Mouse (Mus musculus) heart, embryonic 16.5 days (tissue): Measurements from ENCODE around the gene Cenpf. TPM values are rescaled to one million over a fixed set of nuclear protein-coding genes. Genes with fewer than 3 reads are reported as not detected.

Experiments used
- ATAC-seq: fragments of 200-750 bp; cut with Nextera tagmentation; replicated peaks from 2 replicates; pipeline ENCODE4 v1.8.0; 2017; ENCODE audit warnings: moderate number of reproducible peaks; ENCODE audit not compliant: insufficient read depth, low FRiP score; ENCODE audit errors: extremely low read depth
- H3K27ac ChIP-seq: fragments of 300-500 bp; sonication (generic); 2 replicates; pipeline ENCODE4 v1.5.1; 2014; ENCODE audit warnings: mild to moderate bottlenecking, low read length, control low read depth, moderate library complexity
- H3K27me3 ChIP-seq: fragments of 300-500 bp; sonication (generic); 2 replicates; pipeline ENCODE4 v1.6.1; 2014; ENCODE audit warnings: low read length, mixed read lengths; ENCODE audit not compliant: control insufficient read depth, insufficient read depth
- H3K36me3 ChIP-seq: fragments of 300-500 bp; sonication (generic); 2 replicates; pipeline ENCODE4 v1.6.1; 2014; ENCODE audit not compliant: control insufficient read depth, insufficient read depth
- H3K4me1 ChIP-seq: fragments of 300-500 bp; sonication (generic); 2 replicates; pipeline ENCODE4 v1.6.1; 2014; ENCODE audit warnings: low read length, mixed read lengths; ENCODE audit not compliant: control insufficient read depth, insufficient read depth
- H3K4me2 ChIP-seq: fragments of 300-500 bp; sonication (generic); 2 replicates; pipeline ENCODE4 v1.6.1; 2014; ENCODE audit warnings: low read depth, mild to moderate bottlenecking, control low read depth, low read length
- H3K4me3 ChIP-seq: fragments of 300-500 bp; sonication (generic); 2 replicates; pipeline ENCODE4 v1.5.1; 2014; ENCODE audit warnings: mild to moderate bottlenecking, control low read depth, low read length
- H3K9ac ChIP-seq: fragments of 300-500 bp; sonication (generic); 2 replicates; pipeline ENCODE4 v1.6.1; 2014; ENCODE audit warnings: low read length, control low read depth
- H3K9me3 ChIP-seq: fragments of 300-500 bp; sonication (generic); replicated peaks from 2 replicates; pipeline ENCODE4 v1.6.1; 2016; ENCODE audit warnings: low read length; ENCODE audit not compliant: control insufficient read depth
- WGBS: fragments of 180-500 bp; shearing (Covaris S2); extraction: QIAGEN DNeasy Blood & Tissue Kit; methylation state at CpG from one replicate; pipeline ENCODE4 v1.1.7; 2014; 5-methylcytosine and 5-hydroxymethylcytosine counted together
- polyA plus RNA-seq: library from polyadenylated mRNA; unstranded; fragments of >200 nt; fragmentation: Nextera tagmentation; extraction: Ambion mirVana; gene quantifications from 2 replicates; pipeline ENCODE4 v1.2.1, GENCODE M21; 2015

Cenpf gene
- polyA plus RNA-seq, 1 experiment from 2014 or later: 65.6 TPM

DNA sequence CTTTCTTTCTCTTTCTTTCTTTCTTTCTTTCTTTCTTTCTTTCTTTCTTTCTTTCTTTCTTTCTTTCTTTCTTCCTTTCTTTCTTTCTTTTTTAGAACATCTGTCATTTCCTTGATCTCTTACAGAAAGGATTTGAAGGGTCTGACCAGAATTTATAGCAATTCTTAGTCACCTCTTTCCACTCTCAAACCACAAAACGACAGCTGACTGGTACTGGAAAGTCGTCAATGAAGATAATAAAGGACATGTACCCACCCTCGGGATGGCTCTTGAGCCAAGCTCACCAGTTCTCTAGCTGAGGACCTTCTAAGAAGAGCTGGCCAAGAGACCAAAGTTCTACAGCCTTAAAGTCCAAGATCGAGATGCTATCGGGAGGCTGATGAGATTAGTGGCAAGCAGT is 30.7 kb upstream of the Cenpf start:
- 73% methylated on average over 5 of the region's 5 CpGs for WGBS
- Histone ChIP-seq H3K4me1 (0 out of 2 replicates have a peak, but pooled peaks cover 2% of the 10 kb centered on the region), H3K9me3 (0 out of 2 replicates have a peak, but pooled peaks cover 3% of the 10 kb centered on the region), H3K4me2 (no peak overlapping the region), H3K9ac (no peak overlapping the region), H3K4me3 (no peak overlapping the region), H3K36me3 (no peaks in the 10 kb centered on the region), H3K27me3 (no peaks in the 10 kb centered on the region), H3K27ac (no peak overlapping the region)
- ATAC-seq: no peak

DNA sequence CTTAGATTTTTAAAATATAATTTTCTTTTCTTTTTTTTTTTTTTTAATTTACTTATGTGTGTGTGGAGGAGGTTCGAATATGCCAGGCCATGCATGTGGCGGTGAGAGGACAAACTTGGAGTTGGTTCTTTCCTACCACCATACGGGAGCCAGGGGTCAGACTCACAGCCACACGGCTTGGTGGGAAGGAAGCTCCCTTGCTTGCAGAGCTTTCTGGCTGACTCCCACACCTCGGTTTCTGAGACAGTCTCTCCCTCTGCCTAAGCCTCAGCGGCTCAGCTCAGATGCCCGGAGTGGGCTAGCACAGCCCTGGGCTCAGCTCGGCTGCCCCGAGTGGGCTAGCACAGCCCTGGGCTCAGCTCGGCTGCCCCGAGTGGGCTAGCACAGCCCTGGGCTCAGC is 29.7 kb upstream of the Cenpf start:
- Histone ChIP-seq H3K36me3 (no peaks in the 10 kb centered on the region), H3K4me2 (no peak overlapping the region), H3K9ac (no peak overlapping the region), H3K4me1 (0 out of 2 replicates have a peak, but pooled peaks cover 2% of the 10 kb centered on the region), H3K9me3 (0 out of 2 replicates have a peak, but pooled peaks cover 3% of the 10 kb centered on the region), H3K27me3 (no peaks in the 10 kb centered on the region), H3K27ac (no peak overlapping the region), H3K4me3 (no peak overlapping the region)
- WGBS: 84% methylated on average over 11 of the region's 11 CpGs
- no peak for ATAC-seq

DNA sequence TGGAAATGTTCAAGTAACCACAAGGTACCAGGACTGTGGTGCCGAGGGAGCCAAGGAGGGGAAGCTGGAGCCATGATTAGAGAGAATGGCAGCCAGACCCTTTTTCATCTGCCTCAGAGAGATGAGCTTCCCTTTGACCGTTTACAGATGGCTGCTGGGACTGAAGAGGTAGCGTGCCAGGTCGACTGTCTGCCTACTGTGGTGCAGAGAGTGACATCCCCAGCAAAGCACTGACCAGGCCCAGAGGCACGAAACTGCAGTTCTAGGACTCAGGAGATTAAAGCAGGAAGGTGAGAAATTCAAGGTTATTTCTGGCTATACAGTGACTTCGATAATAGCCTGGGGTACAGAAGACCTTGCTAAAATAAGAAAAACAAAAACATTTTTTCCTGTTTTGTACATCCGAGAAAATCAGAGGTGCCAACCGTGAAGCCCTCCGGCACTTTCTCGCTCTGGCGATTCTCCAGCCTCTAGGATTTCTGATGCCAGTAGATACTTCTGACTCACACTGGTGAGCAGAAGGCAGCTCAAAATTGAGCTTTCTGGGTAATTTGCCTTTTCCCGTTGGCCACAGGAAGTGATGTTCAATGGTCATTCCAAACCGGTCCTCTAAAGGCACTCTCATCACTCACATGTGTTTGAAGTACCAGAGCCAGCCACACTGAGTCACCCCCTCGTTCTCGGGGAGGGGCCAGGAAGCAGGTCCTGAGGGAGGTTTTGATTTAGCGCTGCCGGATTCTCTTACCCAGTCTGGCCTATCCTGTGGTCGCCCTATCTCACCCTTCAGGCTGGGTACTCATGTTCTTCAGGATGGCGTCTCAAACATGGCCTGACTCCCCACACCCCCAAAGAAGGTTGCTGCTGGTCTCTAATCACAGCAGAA is 28.3 kb upstream of the Cenpf start:
- WGBS: 45% methylated on average over 19 of the region's 19 CpGs
- Histone ChIP-seq H3K9me3 (0 out of 2 replicates have a peak, but pooled peaks cover 3% of the 10 kb centered on the region), H3K27me3 (no peaks in the 10 kb centered on the region), H3K4me2 (no peak overlapping the region), H3K4me1 (0 out of 2 replicates have a peak, but pooled peaks cover 2% of the 10 kb centered on the region), H3K36me3 (no peaks in the 10 kb centered on the region), H3K9ac (no peak overlapping the region), H3K27ac (no peak overlapping the region), H3K4me3 (no peak overlapping the region)
- no peak for ATAC-seq

DNA sequence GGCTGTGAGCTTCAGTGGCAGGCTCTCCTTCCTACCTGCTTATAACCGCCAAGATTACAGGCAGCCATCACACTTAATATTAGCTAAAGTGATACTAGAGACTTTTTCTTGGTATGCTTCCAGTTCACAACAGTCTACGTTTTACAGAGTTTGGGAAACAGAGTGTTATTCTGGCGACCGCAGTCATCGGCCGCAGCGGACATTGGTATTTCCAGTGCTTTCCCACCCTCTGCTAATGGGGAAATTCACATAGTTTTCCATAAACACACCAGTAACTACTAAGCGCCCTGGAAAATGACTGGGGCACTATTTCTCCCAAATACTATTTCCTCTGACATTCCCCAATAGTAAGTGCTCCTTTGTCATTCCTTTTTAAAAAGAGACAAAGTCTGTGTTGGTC is 21.1 kb upstream of the Cenpf start:
- H3K9ac ChIP-seq: no peak overlapping the region
- H3K4me3 ChIP-seq: no peak overlapping the region
- no peak overlapping the region for H3K27ac ChIP-seq
- H3K36me3 ChIP-seq: no peaks in the 10 kb centered on the region
- no peaks in the 10 kb centered on the region for H3K9me3 ChIP-seq
- ATAC-seq: no peak
- H3K27me3 ChIP-seq: no peaks in the 10 kb centered on the region
- H3K4me2 ChIP-seq: no peak overlapping the region
- WGBS: 74% methylated on average over 8 of the region's 8 CpGs
- H3K4me1 ChIP-seq: 0 out of 2 replicates have a peak, but pooled peaks cover 3% of the 10 kb centered on the region

DNA sequence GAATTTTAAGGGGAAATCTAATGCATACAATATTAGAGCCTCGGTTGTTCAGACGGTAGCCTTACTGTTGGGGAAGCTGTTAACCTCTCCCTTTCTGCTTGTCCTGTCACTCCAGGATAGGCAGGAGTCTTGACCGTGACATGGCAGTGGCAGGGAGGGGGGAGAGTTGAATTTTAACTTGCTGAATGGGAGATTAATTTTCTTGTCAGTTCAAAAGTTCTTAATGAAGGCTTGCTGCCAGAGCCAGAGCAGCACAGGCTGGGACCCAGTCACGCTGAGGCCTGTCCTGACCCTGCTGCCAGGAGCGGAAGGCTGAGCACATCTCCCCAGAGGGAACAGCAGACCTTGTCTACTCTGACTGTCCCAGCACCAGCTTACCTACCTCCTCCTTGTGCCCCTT is 19.5 kb upstream of the Cenpf start:
- Histone ChIP-seq H3K36me3 (no peaks in the 10 kb centered on the region), H3K27me3 (no peaks in the 10 kb centered on the region), H3K9ac (no peak overlapping the region), H3K4me3 (no peak overlapping the region), H3K4me1 (0 out of 2 replicates have a peak, but pooled peaks cover 3% of the 10 kb centered on the region), H3K27ac (no peak overlapping the region), H3K9me3 (no peaks in the 10 kb centered on the region), H3K4me2 (no peak overlapping the region)
- WGBS: 56% methylated on average over 5 of the region's 5 CpGs
- no peak for ATAC-seq

DNA sequence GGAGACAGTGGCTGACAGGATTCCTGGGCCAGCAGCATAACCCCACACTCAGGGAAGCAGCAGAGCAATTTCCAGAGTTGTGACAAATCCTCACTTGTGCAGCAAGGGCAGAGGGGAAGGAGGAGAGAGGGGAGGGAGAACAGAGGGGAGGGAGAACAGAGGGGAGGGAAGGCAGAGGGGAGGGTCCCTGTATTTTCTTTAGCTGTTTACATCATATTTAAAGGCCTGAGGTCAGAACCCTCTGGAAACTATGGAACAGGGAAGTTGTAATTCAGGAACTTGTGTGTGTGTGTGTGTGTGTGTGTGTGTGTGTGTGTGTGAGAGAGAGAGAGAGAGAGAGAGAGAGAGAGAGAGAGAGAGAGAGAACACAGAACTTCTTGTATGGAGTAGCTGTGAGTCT is 19.1 kb upstream of the Cenpf start:
- 0 out of 2 replicates have a peak, but pooled peaks cover 3% of the 10 kb centered on the region for H3K4me1 ChIP-seq

DNA sequence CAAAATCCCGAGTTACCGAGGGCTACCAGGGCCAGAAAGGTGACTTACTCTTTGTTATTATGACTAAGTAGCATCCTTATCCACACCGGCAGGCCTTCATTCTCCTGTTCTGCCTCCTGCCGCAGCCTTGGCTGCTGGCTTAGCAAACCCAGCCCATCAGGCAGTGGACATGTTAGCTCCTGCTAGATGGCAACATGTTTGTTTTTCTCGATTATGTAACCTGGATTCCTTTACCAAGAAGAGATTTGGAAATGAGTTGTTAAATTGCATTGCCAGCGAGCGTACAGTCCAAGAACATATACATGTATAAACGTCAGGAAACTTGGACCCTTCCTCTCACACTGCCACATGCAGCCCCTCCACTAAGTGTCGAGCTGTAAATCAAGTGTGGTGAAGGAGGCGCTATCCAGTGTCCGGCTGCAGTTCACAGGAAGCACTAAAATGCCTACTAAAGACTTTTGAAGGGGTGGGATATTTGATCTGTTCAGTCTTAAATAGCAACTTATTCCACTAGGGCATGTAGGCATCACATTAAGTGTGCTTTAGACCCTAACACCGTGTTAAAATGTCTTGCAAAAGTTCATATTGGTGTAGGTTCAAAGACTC is 18.3 kb upstream of the Cenpf start:
- 71% methylated on average over 12 of the region's 12 CpGs for WGBS
- no peak for ATAC-seq
- Histone ChIP-seq H3K4me1 (0 out of 2 replicates have a peak, but pooled peaks cover 3% of the 10 kb centered on the region), H3K4me3 (no peak overlapping the region), H3K9ac (no peak overlapping the region), H3K36me3 (no peaks in the 10 kb centered on the region), H3K4me2 (no peak overlapping the region), H3K27ac (no peak overlapping the region), H3K27me3 (no peaks in the 10 kb centered on the region), H3K9me3 (no peaks in the 10 kb centered on the region)

More for the DNA sequence above, 19.1 kb upstream of the Cenpf start:
- Histone ChIP-seq H3K9me3 (no peaks in the 10 kb centered on the region), H3K4me3 (no peak overlapping the region), H3K4me2 (no peak overlapping the region), H3K36me3 (no peaks in the 10 kb centered on the region), H3K27ac (no peak overlapping the region), H3K27me3 (no peaks in the 10 kb centered on the region), H3K9ac (no peak overlapping the region)
- ATAC-seq: no peak

DNA sequence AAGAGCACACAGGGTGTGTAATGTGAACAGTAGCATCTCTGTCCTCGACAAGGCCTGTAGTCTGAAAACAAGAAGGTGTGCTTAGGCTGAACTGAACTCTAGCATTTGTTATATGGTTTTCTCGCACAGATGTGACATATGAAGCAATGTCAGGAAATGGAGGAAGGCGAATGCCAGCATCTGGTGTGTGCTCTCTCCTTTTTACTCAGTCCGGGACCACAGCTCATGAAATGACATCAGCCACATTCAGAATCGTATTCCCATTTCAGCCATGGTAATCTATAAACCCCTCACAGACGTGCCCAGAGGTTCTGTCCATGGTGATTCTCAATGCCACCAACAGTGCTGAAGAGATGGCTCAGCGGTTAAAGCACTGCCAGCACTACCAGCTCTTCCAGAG is 15.7 kb upstream of the Cenpf start:
- 75% methylated on average over 7 of the region's 7 CpGs for WGBS
- Histone ChIP-seq H3K9me3 (no peaks in the 10 kb centered on the region), H3K27me3 (no peaks in the 10 kb centered on the region), H3K9ac (no peak overlapping the region), H3K36me3 (no peaks in the 10 kb centered on the region), H3K27ac (no peak overlapping the region), H3K4me1 (peaks cover 7% of the 10 kb centered on the region; the same call in 1 of the 2 replicates), H3K4me3 (no peak overlapping the region), H3K4me2 (no peak overlapping the region)
- no peak for ATAC-seq

DNA sequence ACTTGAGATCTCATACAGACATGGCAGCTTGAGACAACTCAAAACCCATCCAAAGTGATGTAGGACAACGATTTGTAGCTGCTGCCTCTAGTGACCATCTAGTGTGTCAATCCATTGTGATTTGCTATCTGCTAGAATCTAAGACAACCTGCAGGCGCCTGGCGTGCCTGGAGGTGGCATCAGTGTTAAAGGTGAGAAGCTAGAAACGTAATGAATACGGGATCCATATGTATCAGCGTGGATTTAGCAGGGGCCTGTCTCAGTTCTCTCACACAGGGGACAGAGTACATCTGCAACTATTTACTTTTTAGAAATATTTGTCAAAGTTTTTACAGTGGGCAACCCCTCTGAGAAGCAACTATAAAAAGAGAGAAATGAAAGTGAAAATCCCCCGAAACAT is 15.3 kb upstream of the Cenpf start:
- Histone ChIP-seq H3K4me2 (no peak overlapping the region), H3K36me3 (no peaks in the 10 kb centered on the region), H3K27ac (no peak overlapping the region), H3K27me3 (no peaks in the 10 kb centered on the region), H3K4me1 (peaks cover 8% of the 10 kb centered on the region), H3K9me3 (no peaks in the 10 kb centered on the region), H3K4me3 (no peak overlapping the region), H3K9ac (no peak overlapping the region)
- no peak for ATAC-seq
- 57% methylated on average over 7 of the region's 7 CpGs for WGBS
